Mouse (Mus musculus) midbrain, embryonic 10.5 days (tissue): ENCODE measurements around the gene Chst7. TPM values are rescaled to one million over a fixed set of nuclear protein-coding genes. Genes with fewer than 3 reads are reported as not detected.

Experiments
- DNase-seq: peaks from one replicate; pipeline ENCODE4 v3.0.0-alpha.2; 2017; ENCODE audit warnings: low spot score
- H3K27ac ChIP-seq: fragments of 300-500 bp; sonication (generic); replicated peaks from 2 replicates; pipeline ENCODE4 v1.5.1; 2016; ENCODE audit warnings: mild to moderate bottlenecking
- H3K27me3 ChIP-seq: fragments of 300-500 bp; sonication (generic); 2 replicates; pipeline ENCODE4 v1.6.1; 2016; ENCODE audit warnings: low read depth, mild to moderate bottlenecking; ENCODE audit not compliant: poor library complexity, severe bottlenecking
- H3K36me3 ChIP-seq: fragments of 300-500 bp; sonication (generic); 2 replicates; pipeline ENCODE4 v1.6.1; 2016; ENCODE audit warnings: mild to moderate bottlenecking, moderate library complexity
- H3K4me1 ChIP-seq: fragments of 300-500 bp; sonication (generic); 2 replicates; pipeline ENCODE4 v1.6.1; 2016
- H3K4me3 ChIP-seq: fragments of 300-500 bp; sonication (generic); 2 replicates; pipeline ENCODE4 v1.5.1; 2016; ENCODE audit warnings: mild to moderate bottlenecking, moderate library complexity
- H3K9me3 ChIP-seq: fragments of 300-500 bp; sonication (generic); replicated peaks from 2 replicates; pipeline ENCODE4 v1.6.1; 2016; ENCODE audit warnings: mild to moderate bottlenecking
- WGBS: fragments of 180-500 bp; shearing (Covaris S2); methylation state at CpG from one replicate; pipeline ENCODE4 v1.1.7; 2016; 5-methylcytosine and 5-hydroxymethylcytosine counted together
- polyA plus RNA-seq: library from polyadenylated mRNA; unstranded; fragments of >200 nt; fragmentation: Nextera tagmentation; extraction: Ambion mirVana; gene quantifications from 2 replicates; pipeline ENCODE4 v1.2.1, GENCODE M21; 2016

The Chst7 gene
- polyA plus RNA-seq: 3.9 and 4.4 TPM in 2 replicates

GRCm38 (mm10) chrX:20059381-20059971, at the start of gene Chst7:
Chst7 (plus strand) TSS chrX:20059560.
- H3K27me3 ChIP-seq: peaks cover 20% of the 10 kb centered on the region
- peak; percentile 69 for DNase-seq
- WGBS: 23% methylated on average over 39 of the region's 40 CpGs
- H3K9me3 ChIP-seq: peaks cover 19% of the 10 kb centered on the region
- H3K4me1 ChIP-seq: no peaks in the 10 kb centered on the region; the same call in none of the 2 replicates
- H3K4me3 ChIP-seq: peak within 1 kb of the TSS; percentile 57
- peak within 1 kb of the TSS; percentile 28; the same call in 1 of the 2 replicates for H3K27ac ChIP-seq
- no peaks in the 10 kb centered on the region for H3K36me3 ChIP-seq

GRCm38 (mm10) chrX:20012211-20012610, 47.1 kb upstream of the Chst7 start:
- no peaks in the 10 kb centered on the region for H3K36me3 ChIP-seq
- no peaks in the 10 kb centered on the region for H3K27me3 ChIP-seq
- no peak for DNase-seq
- no peaks in the 10 kb centered on the region for H3K4me1 ChIP-seq
- H3K9me3 ChIP-seq: no peaks in the 10 kb centered on the region
- H3K4me3 ChIP-seq: no peak overlapping the region
- 96% methylated on average over 2 of the region's 2 CpGs for WGBS
- no peak overlapping the region for H3K27ac ChIP-seq

- H3K27me3 ChIP-seq: no peaks in the 10 kb centered on the region
- 47% methylated on average over 2 of the region's 2 CpGs for WGBS
- no peak for DNase-seq
These were observed 38.4 kb upstream of the Chst7 start for GRCm38 (mm10) chrX:20020942-20021341.

GRCm38 (mm10) chrX:20060096-20060768, 872 bp downstream of the Chst7 start:
- H3K4me3 ChIP-seq: peak overlapping the region; percentile 57
- H3K27me3 ChIP-seq: peaks cover 20% of the 10 kb centered on the region
- H3K27ac ChIP-seq: 0 out of 2 replicates have a peak overlapping the region, but pooled peaks have one; percentile 28
- no peak for DNase-seq
- 27% methylated on average over 65 of the region's 65 CpGs for WGBS
- no peaks in the 10 kb centered on the region for H3K36me3 ChIP-seq
- no peaks in the 10 kb centered on the region; the same call in none of the 2 replicates for H3K4me1 ChIP-seq
- peaks cover 19% of the 10 kb centered on the region for H3K9me3 ChIP-seq

More at GRCm38 (mm10) chrX:20020942-20021341, 38.4 kb upstream of the Chst7 start:
- Histone ChIP-seq H3K9me3 (no peaks in the 10 kb centered on the region), H3K4me1 (no peaks in the 10 kb centered on the region), H3K36me3 (no peaks in the 10 kb centered on the region), H3K27ac (no peak overlapping the region), H3K4me3 (no peak overlapping the region)

- DNase-seq: peak; percentile 22
- Histone ChIP-seq H3K9me3 (peaks cover 19% of the 10 kb centered on the region), H3K27me3 (peaks cover 20% of the 10 kb centered on the region), H3K4me1 (no peaks in the 10 kb centered on the region; the same call in none of the 2 replicates), H3K36me3 (no peaks in the 10 kb centered on the region), H3K27ac (no peak overlapping the region), H3K4me3 (peak overlapping the region; percentile 57)
- 14% methylated on average over 47 of the region's 47 CpGs for WGBS
These were observed 1.5 kb downstream of the Chst7 start for GRCm38 (mm10) chrX:20060769-20061315.

DNA sequence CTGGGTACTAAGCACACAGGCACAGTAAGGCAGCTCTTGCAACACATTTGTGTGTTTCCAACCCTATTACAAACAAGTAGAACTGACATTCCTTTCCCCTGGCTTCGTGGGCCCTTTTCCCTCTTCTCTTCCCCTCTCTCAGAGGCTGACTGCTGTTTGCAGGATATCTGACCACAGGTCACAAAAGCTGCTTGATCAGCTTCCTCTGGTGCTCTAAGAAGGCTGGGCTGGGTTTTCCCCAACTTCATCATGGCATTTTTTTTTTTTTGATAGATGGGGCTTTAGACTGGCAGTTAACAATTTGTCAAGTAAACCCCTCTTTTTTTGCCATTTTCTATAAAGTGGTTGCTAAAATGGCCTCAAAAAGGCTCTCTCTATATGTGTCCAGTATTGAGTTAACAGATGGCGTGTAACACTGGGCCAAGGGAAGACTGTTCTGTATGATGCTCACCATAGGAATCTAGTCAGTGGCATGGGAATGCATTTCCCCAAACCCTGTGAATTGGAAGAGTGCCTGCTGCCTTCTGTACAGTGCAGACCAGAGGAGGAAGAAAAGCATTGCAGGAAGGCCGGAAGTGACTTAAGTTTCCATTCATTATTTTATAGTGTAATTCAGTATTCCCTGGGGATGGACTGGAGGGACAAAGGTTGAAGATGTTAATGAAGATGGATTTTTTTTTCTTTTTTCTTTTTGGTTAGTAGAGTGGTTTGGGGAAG, 2.6 kb downstream of the Chst7 start:
- no peak for DNase-seq
- Histone ChIP-seq H3K27me3 (peaks cover 20% of the 10 kb centered on the region), H3K27ac (no peak overlapping the region), H3K4me1 (no peaks in the 10 kb centered on the region; the same call in none of the 2 replicates), H3K36me3 (no peaks in the 10 kb centered on the region), H3K9me3 (peaks cover 19% of the 10 kb centered on the region), H3K4me3 (no peak overlapping the region)
- 65% methylated on average over 3 of the region's 3 CpGs for WGBS

GRCm38 (mm10) chrX:20066636-20067035, 7.3 kb downstream of the Chst7 start:
- no peaks in the 10 kb centered on the region for H3K4me1 ChIP-seq
- no peaks in the 10 kb centered on the region for H3K9me3 ChIP-seq
- no peak for DNase-seq
- peaks cover 5% of the 10 kb centered on the region for H3K27me3 ChIP-seq
- no peak overlapping the region for H3K27ac ChIP-seq
- H3K4me3 ChIP-seq: no peak overlapping the region
- H3K36me3 ChIP-seq: no peaks in the 10 kb centered on the region

GRCm38 (mm10) chrX:20070196-20070595, 10.8 kb downstream of the Chst7 start:
- Histone ChIP-seq H3K27me3 (no peaks in the 10 kb centered on the region), H3K9me3 (no peaks in the 10 kb centered on the region), H3K4me3 (no peak overlapping the region), H3K36me3 (no peaks in the 10 kb centered on the region), H3K27ac (no peak overlapping the region), H3K4me1 (no peaks in the 10 kb centered on the region)
- no peak for DNase-seq
- WGBS: 57% methylated on average over 4 of the region's 4 CpGs

GRCm38 (mm10) chrX:20117717-20118116, 58.4 kb downstream of the Chst7 start:
- Histone ChIP-seq H3K27me3 (no peaks in the 10 kb centered on the region), H3K9me3 (no peaks in the 10 kb centered on the region), H3K36me3 (no peaks in the 10 kb centered on the region), H3K4me3 (no peak overlapping the region), H3K4me1 (no peaks in the 10 kb centered on the region), H3K27ac (no peak overlapping the region)
- WGBS: 70% methylated on average over 2 of the region's 2 CpGs
- DNase-seq: no peak

DNA sequence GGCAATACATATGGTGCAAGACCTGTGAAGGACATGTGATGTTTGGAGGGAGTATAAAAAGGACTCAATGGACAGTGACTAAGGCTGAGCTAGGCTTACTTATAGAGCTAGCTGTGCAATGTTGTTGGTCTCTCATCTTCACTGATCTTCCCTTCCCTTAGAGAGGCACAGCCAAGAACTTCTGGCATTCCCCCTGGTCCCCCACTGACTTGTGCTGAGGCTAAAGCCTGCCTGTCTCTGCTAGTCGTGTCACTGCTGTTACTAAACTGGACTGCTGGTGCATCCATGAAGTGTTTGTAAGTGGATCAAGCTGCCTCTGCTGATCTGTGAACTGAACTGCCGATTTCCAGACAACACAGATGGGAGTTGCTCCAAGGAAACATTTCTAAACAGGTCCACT, 66.1 kb downstream of the Chst7 start:
- no peak for DNase-seq
- no peaks in the 10 kb centered on the region for H3K4me1 ChIP-seq
- no peaks in the 10 kb centered on the region for H3K27me3 ChIP-seq
- no peaks in the 10 kb centered on the region for H3K9me3 ChIP-seq
- no peaks in the 10 kb centered on the region for H3K36me3 ChIP-seq
- H3K27ac ChIP-seq: no peak overlapping the region
- WGBS: 63% methylated on average over 2 of the region's 2 CpGs
- no peak overlapping the region for H3K4me3 ChIP-seq

DNA sequence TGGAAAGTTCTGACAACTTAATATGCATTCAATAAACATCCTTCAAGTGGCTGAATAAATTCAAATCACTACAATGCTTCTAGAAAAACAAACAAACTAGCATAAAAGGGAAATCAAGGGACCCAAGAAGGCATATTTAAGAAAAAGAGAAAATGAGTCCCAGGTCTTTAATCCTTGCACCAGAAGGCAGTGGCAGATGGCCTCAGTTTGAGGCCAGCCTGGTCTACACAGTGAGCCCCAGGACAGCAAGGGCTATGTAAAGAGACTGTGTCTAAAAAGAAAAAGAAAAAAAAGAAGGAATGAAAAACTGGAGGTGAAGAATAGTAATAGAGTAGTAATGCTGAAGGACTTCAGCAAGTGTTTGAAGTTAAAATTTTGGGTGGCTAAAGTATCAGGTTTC, 69.6 kb downstream of the Chst7 start:
- Histone ChIP-seq H3K4me3 (no peak overlapping the region), H3K4me1 (no peaks in the 10 kb centered on the region), H3K27ac (no peak overlapping the region), H3K27me3 (no peaks in the 10 kb centered on the region), H3K9me3 (no peaks in the 10 kb centered on the region), H3K36me3 (no peaks in the 10 kb centered on the region)
- no peak for DNase-seq

- 84% methylated on average over 1 of the region's 1 CpGs for WGBS
- H3K27ac ChIP-seq: no peak overlapping the region
- no peak for DNase-seq
These were observed 70.1 kb downstream of the Chst7 start for GRCm38 (mm10) chrX:20129466-20129865.

More at GRCm38 (mm10) chrX:20129466-20129865, 70.1 kb downstream of the Chst7 start:
- Histone ChIP-seq H3K27me3 (no peaks in the 10 kb centered on the region), H3K4me3 (no peak overlapping the region), H3K9me3 (no peaks in the 10 kb centered on the region), H3K36me3 (no peaks in the 10 kb centered on the region), H3K4me1 (no peaks in the 10 kb centered on the region)
